Mouse (Mus musculus) Patski (cell line): Measurements from ENCODE around the gene Ptn. TPM values are rescaled to one million over a fixed set of nuclear protein-coding genes. Genes with fewer than 3 reads are reported as not detected.

Experiments
- ATAC-seq: fragments of 100-300 bp; one replicate; pipeline ENCODE4 v1.8.0; 2021
- CTCF ChIA-PET: fragments of 350-600 bp; sonication (Branson Sonifier 250); formaldehyde crosslinking; loops from one replicate; lab custom pipeline; 2022; ENCODE audit warnings: inconsistent platforms; lab: Charles Lee
- POLR2A ChIA-PET: fragments of 350-600 bp; sonication (Branson Sonifier 250); formaldehyde crosslinking; loops from one replicate; lab custom pipeline; 2022; ENCODE audit warnings: antibody characterized with exemption, inconsistent platforms; lab: Charles Lee
- DNase-seq: peaks from one replicate; pipeline ENCODE4 v3.0.0-alpha.2; 2011; ENCODE audit warnings: low read depth, low spot score
- H3K27me3 ChIP-seq: fragments of 371-371 bp; one replicate; pipeline ENCODE4 v1.5.1; 2021
- CTCF ChIP-seq: fragments of 100-300 bp; IDR thresholded peaks from one replicate; pipeline ENCODE4 v1.5.1; 2021
- in situ Hi-C: fragments of 300-500 bp; cut with MboI; formaldehyde crosslinking; loops from 3 replicates; pipeline ENCODE4 v1.11.1; 2018; ENCODE audit warnings: low pct_unique_long_range_greater_than_20kb, mixed read lengths
- polyA plus RNA-seq: library from polyadenylated mRNA; unstranded; gene quantifications from one replicate; pipeline ENCODE4 v1.2.3, GENCODE M21; 2021

Ptn gene
- polyA plus RNA-seq, 1 experiment from 2014 or later = not detected

- ChIA-PET CTCF (no interaction called here), POLR2A (no interaction called here)
- DNase-seq (no peak), ATAC-seq (no peak)
- H3K27me3 ChIP-seq = peaks cover 16% of the 10 kb centered on the region
- in situ Hi-C loops = no loop called here
- no peak for TF ChIP-seq CTCF
These were observed 28.7 kb upstream of the Ptn start for GRCm38 (mm10) chr6:36838747-36839146.

- no peak for DNase-seq
- ATAC-seq = no peak
- H3K27me3 ChIP-seq = peaks cover 9% of the 10 kb centered on the region
- no peak for TF ChIP-seq CTCF
- ChIA-PET POLR2A (no interaction called here), CTCF (no interaction called here)
- in situ Hi-C loops = no loop called here
These were observed 25.3 kb upstream of the Ptn start for GRCm38 (mm10) chr6:36835351-36835750.

- ATAC-seq = no peak
- ChIA-PET CTCF (no interaction called here), POLR2A (interaction anchor here (0.6 kb wide), 1 partner anchor 786 kb away, joined by 6 read pairs; no protein-coding TSS in a partner anchor)
- TF ChIP-seq CTCF = no peak
- no peak for DNase-seq
- peaks cover 9% of the 10 kb centered on the region for H3K27me3 ChIP-seq
- in situ Hi-C loops = no loop called here
These were observed 24.8 kb upstream of the Ptn start for GRCm38 (mm10) chr6:36834695-36835265.

GRCm38 (mm10) chr6:36832681-36833080, 22.7 kb upstream of the Ptn start:
- POLR2A ChIA-PET = no interaction called here
- in situ Hi-C loops = no loop called here
- no peak for TF ChIP-seq CTCF
- ATAC-seq (no peak), DNase-seq (no peak)
- peaks cover 9% of the 10 kb centered on the region for H3K27me3 ChIP-seq
- CTCF ChIA-PET = no interaction called here

- in situ Hi-C loops = no loop called here
- ATAC-seq (no peak), DNase-seq (no peak)
- TF ChIP-seq CTCF = no peak
- peaks cover 7% of the 10 kb centered on the region for H3K27me3 ChIP-seq
- ChIA-PET POLR2A (no interaction called here), CTCF (no interaction called here)
These were observed 22.2 kb upstream of the Ptn start for GRCm38 (mm10) chr6:36832207-36832606.

- no peaks in the 10 kb centered on the region for H3K27me3 ChIP-seq
- ChIA-PET POLR2A (no interaction called here), CTCF (no interaction called here)
- no peak for TF ChIP-seq CTCF
- in situ Hi-C loops = no loop called here
- ATAC-seq = no peak
- DNase-seq = no peak
These were observed 20.4 kb upstream of the Ptn start for GRCm38 (mm10) chr6:36830371-36830925.

- POLR2A ChIA-PET = no interaction called here
- ATAC-seq (no peak), DNase-seq (no peak)
- CTCF ChIA-PET = no interaction called here
- no peak for TF ChIP-seq CTCF
- in situ Hi-C loops = no loop called here
- peaks cover 6% of the 10 kb centered on the region for H3K27me3 ChIP-seq
These were observed 9.7 kb upstream of the Ptn start for GRCm38 (mm10) chr6:36819784-36820050.

- ChIA-PET POLR2A (no interaction called here), CTCF (no interaction called here)
- DNase-seq = no peak
- ATAC-seq = no peak
- peaks cover 6% of the 10 kb centered on the region for H3K27me3 ChIP-seq
- in situ Hi-C loops = no loop called here
- TF ChIP-seq CTCF = no peak
These were observed 9.2 kb upstream of the Ptn start for GRCm38 (mm10) chr6:36819019-36819783.

- ChIA-PET POLR2A (no interaction called here), CTCF (no interaction called here)
- ATAC-seq = no peak
- H3K27me3 ChIP-seq = peaks cover 6% of the 10 kb centered on the region
- in situ Hi-C loops = no loop called here
- DNase-seq = no peak
- TF ChIP-seq CTCF = no peak
These were observed 8.4 kb upstream of the Ptn start for GRCm38 (mm10) chr6:36818281-36819018.

GRCm38 (mm10) chr6:36816666-36817065, 6.6 kb upstream of the Ptn start:
- ChIA-PET CTCF (no interaction called here), POLR2A (no interaction called here)
- TF ChIP-seq CTCF = no peak
- in situ Hi-C loops = no loop called here
- DNase-seq (no peak), ATAC-seq (no peak)
- H3K27me3 ChIP-seq = peaks cover 6% of the 10 kb centered on the region

- peaks cover 6% of the 10 kb centered on the region for H3K27me3 ChIP-seq
- DNase-seq (no peak), ATAC-seq (no peak)
- ChIA-PET POLR2A (no interaction called here), CTCF (interaction anchor here (1.2 kb wide), 1 partner anchor 10 kb away, joined by 3 read pairs; no protein-coding TSS in a partner anchor)
- in situ Hi-C loops = no loop called here
- no peak for TF ChIP-seq CTCF
These were observed 6.0 kb upstream of the Ptn start for GRCm38 (mm10) chr6:36815992-36816391.
